Mouse (Mus musculus) C2C12 (cell line): ENCODE data around the gene Gm7544.

Experiments used
- CEBPB ChIP-seq: IDR thresholded peaks from one replicate; pipeline ENCODE4 v1.6.1; 2011; ENCODE audit warnings: low read depth, mild to moderate bottlenecking, control low read depth, moderate library complexity
- CTCF ChIP-seq: IDR thresholded peaks from one replicate; pipeline ENCODE4 v1.5.1; 2011; ENCODE audit not compliant: control insufficient read depth, insufficient read depth, insufficient read length
- MAX ChIP-seq: IDR thresholded peaks from one replicate; pipeline ENCODE4 v1.6.1; 2011; ENCODE audit warnings: mild to moderate bottlenecking, control low read depth
- MYOD1 ChIP-seq: IDR thresholded peaks from one replicate; pipeline ENCODE4 v1.6.1; 2011; ENCODE audit warnings: low read depth; ENCODE audit not compliant: control insufficient read depth, insufficient read length
- MYOG ChIP-seq: IDR thresholded peaks from one replicate; pipeline ENCODE4 v1.6.1; 2011; ENCODE audit not compliant: control insufficient read depth, insufficient read length; ENCODE audit errors: extremely low read depth
- USF1 ChIP-seq: IDR thresholded peaks from one replicate; pipeline ENCODE4 v1.6.1; 2011; ENCODE audit warnings: low read depth, mild to moderate bottlenecking, control low read depth, moderate library complexity

- TF ChIP-seq CTCF (no peak), CEBPB (no peak), MYOD1 (no peak), USF1 (no peak), MAX (no peak), MYOG (no peak)
These were observed 17.1 kb downstream of the Gm7544 start for GRCm38 (mm10) chr1:82938666-82939065.
